Mouse (Mus musculus): ENCODE results near the gene Slx4ip. TPM values are rescaled to one million over a fixed set of nuclear protein-coding genes. Genes with fewer than 3 reads are reported as not detected.

Gene Slx4ip
- polyA plus RNA-seq, 1 experiment from 2014 or later: 12.8 TPM

GRCm38 (mm10) chr2:137094301-137094700, 203.3 kb downstream of the Slx4ip start:
- Histone ChIP-seq H3K9ac (no peak overlapping the region), H3K36me3 (ENCODE audit: poor library complexity, severe bottlenecking) (peaks cover 39% of the 10 kb centered on the region), H3K4me3 (no peak overlapping the region), H3K9me3 (replicated peaks) (no peaks in the 10 kb centered on the region), H3K4me1 (peaks cover 56% of the 10 kb centered on the region), H3K4me2 (no peak overlapping the region), H3K27me3 (peaks cover 10% of the 10 kb centered on the region; the same call in 1 of the 2 replicates), H3K27ac (no peak overlapping the region)
- WGBS: 43% methylated on average over 8 of the region's 8 CpGs
- ATAC-seq: no peak

GRCm38 (mm10) chr2:137096981-137097460, 206.0 kb downstream of the Slx4ip start:
- ATAC-seq: no peak
- 15% methylated on average over 3 of the region's 5 CpGs for WGBS

GRCm38 (mm10) chr2:137098269-137099035, 207.4 kb downstream of the Slx4ip start:
- Histone ChIP-seq H3K4me3 (no peak overlapping the region), H3K4me1 (peaks cover 55% of the 10 kb centered on the region), H3K27me3 (peaks cover 13% of the 10 kb centered on the region; the same call in 1 of the 2 replicates), H3K27ac (no peak overlapping the region), H3K36me3 (ENCODE audit: poor library complexity, severe bottlenecking) (peaks cover 19% of the 10 kb centered on the region; the same call in 1 of the 2 replicates), H3K4me2 (no peak overlapping the region), H3K9ac (no peak overlapping the region), H3K9me3 (replicated peaks) (no peaks in the 10 kb centered on the region)
- 14% methylated on average over 11 of the region's 11 CpGs for WGBS
- ATAC-seq: no peak

More at GRCm38 (mm10) chr2:137096981-137097460, 206.0 kb downstream of the Slx4ip start:
- peaks cover 13% of the 10 kb centered on the region; the same call in 1 of the 2 replicates for H3K27me3 ChIP-seq
- H3K27ac ChIP-seq: no peak overlapping the region
- H3K4me1 ChIP-seq: peaks cover 69% of the 10 kb centered on the region
- no peaks in the 10 kb centered on the region for H3K9me3 ChIP-seq (replicated peaks)
- no peak overlapping the region for H3K4me3 ChIP-seq
- no peak overlapping the region for H3K4me2 ChIP-seq
- H3K36me3 ChIP-seq (ENCODE audit: poor library complexity, severe bottlenecking): peaks cover 19% of the 10 kb centered on the region; the same call in 1 of the 2 replicates
- no peak overlapping the region for H3K9ac ChIP-seq

GRCm38 (mm10) chr2:137099211-137099734, 208.3 kb downstream of the Slx4ip start:
- Histone ChIP-seq H3K9ac (no peak overlapping the region), H3K36me3 (ENCODE audit: poor library complexity, severe bottlenecking) (peaks cover 21% of the 10 kb centered on the region; the same call in 1 of the 2 replicates), H3K27ac (no peak overlapping the region), H3K27me3 (peaks cover 10% of the 10 kb centered on the region; the same call in 1 of the 2 replicates), H3K4me1 (peaks cover 47% of the 10 kb centered on the region), H3K4me3 (no peak overlapping the region), H3K4me2 (no peak overlapping the region), H3K9me3 (replicated peaks) (no peaks in the 10 kb centered on the region)
- 5% methylated on average over 6 of the region's 6 CpGs for WGBS
- no peak for ATAC-seq

- Histone ChIP-seq H3K4me2 (no peak overlapping the region), H3K9me3 (replicated peaks) (no peaks in the 10 kb centered on the region), H3K9ac (no peak overlapping the region), H3K36me3 (ENCODE audit: poor library complexity, severe bottlenecking) (peaks cover 18% of the 10 kb centered on the region; the same call in 1 of the 2 replicates), H3K4me1 (peaks cover 43% of the 10 kb centered on the region), H3K27ac (no peak overlapping the region), H3K27me3 (peaks cover 14% of the 10 kb centered on the region), H3K4me3 (no peak overlapping the region)
- 38% methylated on average over 5 of the region's 5 CpGs for WGBS
- ATAC-seq: peak; percentile 55
Measured at GRCm38 (mm10) chr2:137101074-137101473, 210.1 kb downstream of the Slx4ip start.

- Histone ChIP-seq H3K27me3 (peaks cover 36% of the 10 kb centered on the region), H3K4me2 (no peak overlapping the region), H3K4me1 (peaks cover 53% of the 10 kb centered on the region), H3K36me3 (ENCODE audit: poor library complexity, severe bottlenecking) (0 out of 2 replicates have a peak, but pooled peaks cover 15% of the 10 kb centered on the region), H3K27ac (no peak overlapping the region), H3K9me3 (replicated peaks) (no peaks in the 10 kb centered on the region), H3K4me3 (no peak overlapping the region), H3K9ac (no peak overlapping the region)
- ATAC-seq: no peak
- WGBS: 43% methylated on average over 4 of the region's 4 CpGs
Measured at GRCm38 (mm10) chr2:137107203-137107602, 216.2 kb downstream of the Slx4ip start.

GRCm38 (mm10) chr2:137107946-137108345, 216.9 kb downstream of the Slx4ip start:
- 48% methylated on average over 8 of the region's 8 CpGs for WGBS
- H3K4me3 ChIP-seq: no peak overlapping the region
- no peak overlapping the region for H3K9ac ChIP-seq
- ATAC-seq: no peak
- H3K4me2 ChIP-seq: no peak overlapping the region
- H3K27ac ChIP-seq: no peak overlapping the region
- no peaks in the 10 kb centered on the region for H3K9me3 ChIP-seq (replicated peaks)
- H3K4me1 ChIP-seq: peaks cover 60% of the 10 kb centered on the region
- H3K36me3 ChIP-seq (ENCODE audit: poor library complexity, severe bottlenecking): 0 out of 2 replicates have a peak, but pooled peaks cover 15% of the 10 kb centered on the region
- H3K27me3 ChIP-seq: peaks cover 36% of the 10 kb centered on the region

GRCm38 (mm10) chr2:137109321-137110213, 218.5 kb downstream of the Slx4ip start:
- ATAC-seq: peak; percentile 77
- H3K36me3 ChIP-seq (ENCODE audit: poor library complexity, severe bottlenecking): 0 out of 2 replicates have a peak, but pooled peaks cover 9% of the 10 kb centered on the region
- no peak overlapping the region for H3K27ac ChIP-seq
- H3K9me3 ChIP-seq (replicated peaks): no peaks in the 10 kb centered on the region
- no peak overlapping the region for H3K9ac ChIP-seq
- H3K4me1 ChIP-seq: peaks cover 75% of the 10 kb centered on the region
- H3K27me3 ChIP-seq: peaks cover 36% of the 10 kb centered on the region
- WGBS: 9% methylated on average over 15 of the region's 15 CpGs
- H3K4me3 ChIP-seq: no peak overlapping the region
- peak overlapping the region; percentile 12 for H3K4me2 ChIP-seq

- H3K4me2 ChIP-seq: peak overlapping the region; percentile 12
- no peaks in the 10 kb centered on the region for H3K9me3 ChIP-seq (replicated peaks)
- peaks cover 82% of the 10 kb centered on the region for H3K4me1 ChIP-seq
- H3K4me3 ChIP-seq: no peak overlapping the region
- 0 out of 2 replicates have a peak, but pooled peaks cover 9% of the 10 kb centered on the region for H3K36me3 ChIP-seq (ENCODE audit: poor library complexity, severe bottlenecking)
- WGBS: 2% methylated on average over 4 of the region's 4 CpGs
- H3K9ac ChIP-seq: no peak overlapping the region
- H3K27me3 ChIP-seq: peaks cover 36% of the 10 kb centered on the region
- 0 out of 2 replicates have a peak overlapping the region, but pooled peaks have one; percentile 31 for H3K27ac ChIP-seq
- ATAC-seq: peak; percentile 6; the same call in 1 of the 2 replicates
Measured at GRCm38 (mm10) chr2:137110214-137110898, 219.3 kb downstream of the Slx4ip start.

GRCm38 (mm10) chr2:137113288-137114061, 222.5 kb downstream of the Slx4ip start:
- WGBS: 3% methylated on average over 10 of the region's 12 CpGs
- Histone ChIP-seq H3K4me2 (peak overlapping the region; percentile 87), H3K36me3 (ENCODE audit: poor library complexity, severe bottlenecking) (no peaks in the 10 kb centered on the region), H3K27ac (0 out of 2 replicates have a peak overlapping the region, but pooled peaks have one; percentile 28), H3K9me3 (replicated peaks) (no peaks in the 10 kb centered on the region), H3K4me3 (peak overlapping the region; percentile 65), H3K27me3 (peaks cover 25% of the 10 kb centered on the region), H3K4me1 (peaks cover 78% of the 10 kb centered on the region), H3K9ac (peak overlapping the region; percentile 74)
- ATAC-seq: no peak
